Mouse (Mus musculus): Measurements from ENCODE around the gene Arl15. TPM values are rescaled to one million over a fixed set of nuclear protein-coding genes. Genes with fewer than 3 reads are reported as not detected.

The Arl15 gene
- polyA plus RNA-seq, 1 experiment from 2014 or later: 14.6 TPM

GRCm38 (mm10) chr13:114052426-114053205 lies 258.3 kb downstream of the Arl15 start:
- WGBS: 28% methylated on average over 15 of the region's 15 CpGs
- H3K9me3 ChIP-seq (ENCODE audit: control insufficient read depth, low read length): no peaks in the 10 kb centered on the region
- H3K27ac ChIP-seq (ENCODE audit: low read depth, low read length): no peak overlapping the region
- no peak for DNase-seq (ENCODE audit: low spot score)
- H3K4me3 ChIP-seq (ENCODE audit: low read depth, low read length): no peak overlapping the region
- H3K9ac ChIP-seq (ENCODE audit: low read length): no peak overlapping the region
- H3K36me3 ChIP-seq (ENCODE audit: control insufficient read depth, insufficient read depth, low read length): no peaks in the 10 kb centered on the region
- H3K4me2 ChIP-seq (ENCODE audit: low read depth, low read length, severe bottlenecking): no peak overlapping the region
- no peak for ATAC-seq (replicated peaks; ENCODE audit: low FRiP score)
- peaks cover 15% of the 10 kb centered on the region for H3K4me1 ChIP-seq (replicated peaks; ENCODE audit: control insufficient read depth, insufficient read depth, low read length)
- H3K27me3 ChIP-seq (ENCODE audit: control insufficient read depth, insufficient read depth, low read length): no peaks in the 10 kb centered on the region

- ATAC-seq (replicated peaks; ENCODE audit: low FRiP score): no peak
- no peaks in the 10 kb centered on the region for H3K9me3 ChIP-seq (ENCODE audit: control insufficient read depth, low read length)
- H3K4me3 ChIP-seq (ENCODE audit: low read depth, low read length): no peak overlapping the region
- H3K27ac ChIP-seq (ENCODE audit: low read depth, low read length): no peak overlapping the region
- no peaks in the 10 kb centered on the region for H3K27me3 ChIP-seq (ENCODE audit: control insufficient read depth, insufficient read depth, low read length)
- H3K4me1 ChIP-seq (replicated peaks; ENCODE audit: control insufficient read depth, insufficient read depth, low read length): peaks cover 15% of the 10 kb centered on the region
- no peak for DNase-seq (ENCODE audit: low spot score)
- no peaks in the 10 kb centered on the region for H3K36me3 ChIP-seq (ENCODE audit: control insufficient read depth, insufficient read depth, low read length)
- 97% methylated on average over 2 of the region's 2 CpGs for WGBS
- H3K4me2 ChIP-seq (ENCODE audit: low read depth, low read length, severe bottlenecking): no peak overlapping the region
- H3K9ac ChIP-seq (ENCODE audit: low read length): no peak overlapping the region
These were observed 259.0 kb downstream of the Arl15 start for GRCm38 (mm10) chr13:114053261-114053660.

- no peak overlapping the region for H3K9ac ChIP-seq (ENCODE audit: low read length)
- H3K27me3 ChIP-seq (ENCODE audit: control insufficient read depth, insufficient read depth, low read length): no peaks in the 10 kb centered on the region
- H3K4me2 ChIP-seq (ENCODE audit: low read depth, low read length, severe bottlenecking): no peak overlapping the region
- no peak for ATAC-seq (replicated peaks; ENCODE audit: low FRiP score)
- no peak overlapping the region for H3K27ac ChIP-seq (ENCODE audit: low read depth, low read length)
- no peak overlapping the region for H3K4me3 ChIP-seq (ENCODE audit: low read depth, low read length)
- H3K36me3 ChIP-seq (ENCODE audit: control insufficient read depth, insufficient read depth, low read length): no peaks in the 10 kb centered on the region
- no peak for DNase-seq (ENCODE audit: low spot score)
- H3K4me1 ChIP-seq (replicated peaks; ENCODE audit: control insufficient read depth, insufficient read depth, low read length): peaks cover 13% of the 10 kb centered on the region
- no peaks in the 10 kb centered on the region for H3K9me3 ChIP-seq (ENCODE audit: control insufficient read depth, low read length)
- WGBS: 80% methylated on average over 9 of the region's 9 CpGs
These were observed 261.4 kb downstream of the Arl15 start for GRCm38 (mm10) chr13:114055686-114056085.

- H3K27me3 ChIP-seq (ENCODE audit: control insufficient read depth, insufficient read depth, low read length): no peaks in the 10 kb centered on the region
- no peak for DNase-seq (ENCODE audit: low spot score)
- H3K9ac ChIP-seq (ENCODE audit: low read length): no peak overlapping the region
- H3K4me3 ChIP-seq (ENCODE audit: low read depth, low read length): no peak overlapping the region
- H3K36me3 ChIP-seq (ENCODE audit: control insufficient read depth, insufficient read depth, low read length): no peaks in the 10 kb centered on the region
- no peak for ATAC-seq (replicated peaks; ENCODE audit: low FRiP score)
- no peaks in the 10 kb centered on the region for H3K9me3 ChIP-seq (ENCODE audit: control insufficient read depth, low read length)
- H3K4me1 ChIP-seq (replicated peaks; ENCODE audit: control insufficient read depth, insufficient read depth, low read length): no peaks in the 10 kb centered on the region
- WGBS: 81% methylated on average over 6 of the region's 6 CpGs
- no peak overlapping the region for H3K4me2 ChIP-seq (ENCODE audit: low read depth, low read length, severe bottlenecking)
- H3K27ac ChIP-seq (ENCODE audit: low read depth, low read length): no peak overlapping the region
These were observed 266.0 kb downstream of the Arl15 start for GRCm38 (mm10) chr13:114060258-114060657.

- H3K4me1 ChIP-seq (replicated peaks; ENCODE audit: control insufficient read depth, insufficient read depth, low read length): no peaks in the 10 kb centered on the region
- H3K36me3 ChIP-seq (ENCODE audit: control insufficient read depth, insufficient read depth, low read length): no peaks in the 10 kb centered on the region
- DNase-seq (ENCODE audit: low spot score): no peak
- no peaks in the 10 kb centered on the region for H3K9me3 ChIP-seq (ENCODE audit: control insufficient read depth, low read length)
- H3K27ac ChIP-seq (ENCODE audit: low read depth, low read length): no peak overlapping the region
- no peak overlapping the region for H3K4me3 ChIP-seq (ENCODE audit: low read depth, low read length)
- H3K4me2 ChIP-seq (ENCODE audit: low read depth, low read length, severe bottlenecking): no peak overlapping the region
- no peak for ATAC-seq (replicated peaks; ENCODE audit: low FRiP score)
- H3K9ac ChIP-seq (ENCODE audit: low read length): no peak overlapping the region
- no peaks in the 10 kb centered on the region for H3K27me3 ChIP-seq (ENCODE audit: control insufficient read depth, insufficient read depth, low read length)
- 95% methylated on average over 7 of the region's 7 CpGs for WGBS
These were observed 266.9 kb downstream of the Arl15 start for GRCm38 (mm10) chr13:114061234-114061633.

- Histone ChIP-seq H3K4me3 (ENCODE audit: low read depth, low read length) (no peak overlapping the region), H3K9ac (ENCODE audit: low read length) (no peak overlapping the region), H3K36me3 (ENCODE audit: control insufficient read depth, insufficient read depth, low read length) (no peaks in the 10 kb centered on the region), H3K27ac (ENCODE audit: low read depth, low read length) (no peak overlapping the region), H3K4me1 (replicated peaks; ENCODE audit: control insufficient read depth, insufficient read depth, low read length) (no peaks in the 10 kb centered on the region), H3K9me3 (ENCODE audit: control insufficient read depth, low read length) (no peaks in the 10 kb centered on the region), H3K4me2 (ENCODE audit: low read depth, low read length, severe bottlenecking) (no peak overlapping the region), H3K27me3 (ENCODE audit: control insufficient read depth, insufficient read depth, low read length) (no peaks in the 10 kb centered on the region)
- DNase-seq (ENCODE audit: low spot score) (no peak), ATAC-seq (replicated peaks; ENCODE audit: low FRiP score) (no peak)
- 92% methylated on average over 9 of the region's 9 CpGs for WGBS
These were observed 269.8 kb downstream of the Arl15 start for GRCm38 (mm10) chr13:114064069-114064468.

GRCm38 (mm10) chr13:114065012-114065411 lies 270.7 kb downstream of the Arl15 start:
- no peaks in the 10 kb centered on the region for H3K36me3 ChIP-seq (ENCODE audit: control insufficient read depth, insufficient read depth, low read length)
- no peaks in the 10 kb centered on the region for H3K9me3 ChIP-seq (ENCODE audit: control insufficient read depth, low read length)
- ATAC-seq (replicated peaks; ENCODE audit: low FRiP score): no peak
- DNase-seq (ENCODE audit: low spot score): no peak
- no peak overlapping the region for H3K4me2 ChIP-seq (ENCODE audit: low read depth, low read length, severe bottlenecking)
- no peak overlapping the region for H3K4me3 ChIP-seq (ENCODE audit: low read depth, low read length)
- H3K27me3 ChIP-seq (ENCODE audit: control insufficient read depth, insufficient read depth, low read length): no peaks in the 10 kb centered on the region
- no peak overlapping the region for H3K27ac ChIP-seq (ENCODE audit: low read depth, low read length)
- WGBS: 68% methylated on average over 6 of the region's 6 CpGs
- no peak overlapping the region for H3K9ac ChIP-seq (ENCODE audit: low read length)
- H3K4me1 ChIP-seq (replicated peaks; ENCODE audit: control insufficient read depth, insufficient read depth, low read length): no peaks in the 10 kb centered on the region

GRCm38 (mm10) chr13:114068421-114068820 lies 274.1 kb downstream of the Arl15 start:
- ATAC-seq (replicated peaks; ENCODE audit: low FRiP score) (no peak), DNase-seq (ENCODE audit: low spot score) (no peak)
- Histone ChIP-seq H3K27me3 (ENCODE audit: control insufficient read depth, insufficient read depth, low read length) (no peaks in the 10 kb centered on the region), H3K9ac (ENCODE audit: low read length) (no peak overlapping the region), H3K4me2 (ENCODE audit: low read depth, low read length, severe bottlenecking) (no peak overlapping the region), H3K4me3 (ENCODE audit: low read depth, low read length) (no peak overlapping the region), H3K36me3 (ENCODE audit: control insufficient read depth, insufficient read depth, low read length) (no peaks in the 10 kb centered on the region), H3K4me1 (replicated peaks; ENCODE audit: control insufficient read depth, insufficient read depth, low read length) (no peaks in the 10 kb centered on the region), H3K9me3 (ENCODE audit: control insufficient read depth, low read length) (no peaks in the 10 kb centered on the region), H3K27ac (ENCODE audit: low read depth, low read length) (no peak overlapping the region)
- 81% methylated on average over 5 of the region's 5 CpGs for WGBS

GRCm38 (mm10) chr13:114071439-114071838 lies 277.1 kb downstream of the Arl15 start:
- no peak overlapping the region for H3K9ac ChIP-seq (ENCODE audit: low read length)
- DNase-seq (ENCODE audit: low spot score) (no peak), ATAC-seq (replicated peaks; ENCODE audit: low FRiP score) (no peak)
- H3K4me2 ChIP-seq (ENCODE audit: low read depth, low read length, severe bottlenecking): no peak overlapping the region
- no peaks in the 10 kb centered on the region for H3K27me3 ChIP-seq (ENCODE audit: control insufficient read depth, insufficient read depth, low read length)
- WGBS: 93% methylated on average over 7 of the region's 7 CpGs
- H3K27ac ChIP-seq (ENCODE audit: low read depth, low read length): no peak overlapping the region
- H3K9me3 ChIP-seq (ENCODE audit: control insufficient read depth, low read length): no peaks in the 10 kb centered on the region
- H3K4me3 ChIP-seq (ENCODE audit: low read depth, low read length): no peak overlapping the region
- no peaks in the 10 kb centered on the region for H3K36me3 ChIP-seq (ENCODE audit: control insufficient read depth, insufficient read depth, low read length)
- H3K4me1 ChIP-seq (replicated peaks; ENCODE audit: control insufficient read depth, insufficient read depth, low read length): no peaks in the 10 kb centered on the region
